Mouse (Mus musculus) frontal cortex, postnatal 36 days (tissue): ENCODE measurements at regions not wholly inside any gene's neighbourhood (a gene's known extent, or its start where the extent isn't known, plus 50 kb on each side); places are given as distances from the start of the nearest gene placed in this dataset.

Experiments used
- DNase-seq, 2 experiments: peaks; one replicate each; pipeline ENCODE4 v3.0.0; 2022; ENCODE audit warnings: low spot score in 2 of 2

DNA sequence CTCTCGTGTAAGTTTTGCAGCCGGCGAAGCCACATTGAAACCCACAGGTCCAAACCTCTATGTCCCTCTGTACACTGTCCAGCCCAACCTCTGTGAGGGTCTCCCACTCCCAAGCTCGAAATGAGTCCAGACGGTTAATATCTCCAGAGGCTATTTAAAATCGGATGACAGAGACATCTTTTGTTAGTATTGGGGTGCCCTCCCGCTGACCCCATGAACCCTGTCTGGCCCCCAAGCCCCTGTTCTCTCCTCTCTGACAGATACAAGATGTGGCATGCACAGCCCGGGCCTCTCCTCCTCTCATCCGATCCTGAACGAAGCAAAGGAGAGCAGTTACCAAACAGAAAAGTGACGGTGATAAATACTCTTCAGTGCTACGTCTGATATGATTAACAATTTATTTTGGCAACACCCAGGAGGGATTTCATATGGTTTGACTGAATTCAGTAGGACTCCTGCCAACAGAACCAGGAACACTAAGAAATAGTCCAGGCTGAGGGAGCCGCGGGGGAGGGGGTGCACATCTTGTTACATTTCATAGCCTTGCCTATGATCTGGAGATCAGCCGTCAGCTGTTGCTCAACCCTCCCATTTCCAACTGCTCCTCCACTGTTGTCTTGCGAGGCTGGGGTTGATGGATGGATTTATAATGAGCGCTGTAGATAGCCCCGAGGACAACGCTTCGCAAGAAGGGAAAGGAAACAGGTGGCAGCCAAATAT, 266.6 kb upstream of the Klf3 start:
- peak in 1 of 2 experiments; percentile 28 for DNase-seq

GRCm38 (mm10) chr5:64537113-64537780, 265.9 kb upstream of the Klf3 start:
- no peak for DNase-seq

DNA sequence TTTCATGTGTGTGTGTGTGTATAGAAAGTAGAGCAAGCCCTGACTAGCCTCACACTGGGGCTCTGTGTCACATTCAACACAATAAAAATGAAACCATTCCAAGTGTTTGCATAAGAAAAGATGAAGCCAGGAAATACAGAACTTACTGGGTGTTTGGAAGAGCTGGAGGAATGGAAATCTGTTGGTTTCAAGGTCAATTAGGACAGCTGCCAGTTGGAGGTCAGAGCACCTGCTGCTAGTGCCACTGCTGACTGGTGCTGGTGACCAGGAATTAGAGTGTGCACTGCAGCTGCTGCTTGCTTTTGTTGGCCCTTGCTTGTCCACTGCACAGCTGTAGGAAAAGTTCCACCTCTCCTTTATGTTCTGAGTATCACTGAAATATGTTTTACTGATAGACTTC, 261.4 kb upstream of the Klf3 start:
- no peak for DNase-seq

DNA sequence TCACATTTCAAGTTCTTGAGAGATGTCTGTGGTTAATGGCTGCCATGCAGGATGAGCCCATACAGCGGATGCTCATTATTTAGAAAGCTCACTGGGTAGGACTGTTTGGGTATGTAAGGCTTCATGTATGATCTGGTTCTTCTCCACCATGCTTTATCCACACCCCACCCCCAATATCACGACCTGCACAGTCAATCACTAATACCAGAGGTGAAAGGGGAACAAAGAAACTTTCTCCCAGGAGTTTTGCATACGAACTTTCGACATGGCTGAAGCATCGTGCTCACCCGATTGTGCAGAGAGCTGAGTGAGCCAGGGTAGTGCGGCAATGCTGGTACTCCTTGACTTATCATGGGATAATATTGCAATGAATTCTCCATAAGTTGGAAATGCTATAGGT, 247.3 kb upstream of the Klf3 start:
- no peak for DNase-seq

DNA sequence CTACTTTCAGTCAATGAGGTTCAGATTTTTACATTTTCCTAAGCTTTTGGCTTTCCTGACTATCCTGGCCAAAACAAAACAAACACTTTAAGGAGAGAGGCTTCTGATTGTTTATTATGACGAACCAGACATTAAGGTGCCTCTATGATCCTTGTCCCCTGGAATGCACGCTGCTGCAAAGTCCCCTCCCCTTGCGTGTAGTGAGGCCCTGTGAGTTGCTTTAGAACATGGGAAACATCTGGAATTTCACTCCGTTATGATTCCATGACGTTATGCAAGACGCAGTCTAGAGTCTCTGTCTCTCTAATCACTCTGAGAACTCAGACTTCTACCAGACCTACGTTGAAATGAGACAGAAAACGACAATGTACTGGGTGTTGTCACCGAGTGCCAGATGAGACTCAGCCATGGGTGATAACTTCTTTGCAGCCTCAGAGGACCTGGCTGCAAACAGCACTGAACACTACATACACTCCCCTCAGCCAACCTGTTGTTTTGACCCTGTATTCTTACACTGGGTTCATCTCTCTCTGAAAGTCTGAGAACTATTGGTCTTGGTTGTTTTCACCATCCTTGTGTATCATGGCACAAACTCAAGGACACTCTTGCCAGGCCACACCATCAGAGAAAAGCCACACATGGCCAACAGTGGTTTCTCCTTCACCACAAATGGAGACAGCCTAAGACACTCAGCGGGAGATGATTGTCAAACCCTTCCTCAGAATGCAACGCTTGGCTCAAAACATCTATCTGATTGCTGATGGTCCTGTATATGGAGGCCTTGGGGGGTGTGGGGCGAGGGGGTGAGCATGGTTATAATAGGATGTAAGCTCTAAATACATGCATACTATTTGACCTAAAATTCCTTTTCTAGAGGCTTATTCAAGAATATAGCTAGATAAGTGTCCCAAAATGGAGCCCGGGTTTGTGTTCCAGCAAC, 236.5 kb upstream of the Klf3 start:
- DNase-seq, result no peak

DNA sequence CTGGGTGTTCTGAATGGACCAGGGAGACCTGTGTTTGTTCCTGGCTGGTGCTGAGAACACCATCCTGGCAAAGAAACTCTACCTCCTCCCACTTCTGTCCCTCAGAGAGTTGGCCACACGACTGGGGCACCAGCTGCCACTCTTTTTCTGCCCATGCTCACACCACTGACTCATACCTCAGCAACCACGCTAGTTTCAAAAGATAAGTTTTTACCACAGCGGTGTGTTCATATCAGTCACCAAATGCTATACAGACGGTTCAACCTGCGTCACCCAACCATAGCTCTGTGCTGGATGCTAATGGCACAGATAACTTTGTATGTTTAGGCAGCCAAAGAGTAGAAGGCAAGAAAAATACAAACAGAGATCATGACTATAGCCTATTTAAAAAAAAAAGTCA, 235.4 kb upstream of the Klf3 start:
- peak in 1 of 2 experiments; percentile 42 for DNase-seq

- no peak for DNase-seq
These were observed 234.9 kb upstream of the Klf3 start for GRCm38 (mm10) chr5:64568294-64568693.

DNA sequence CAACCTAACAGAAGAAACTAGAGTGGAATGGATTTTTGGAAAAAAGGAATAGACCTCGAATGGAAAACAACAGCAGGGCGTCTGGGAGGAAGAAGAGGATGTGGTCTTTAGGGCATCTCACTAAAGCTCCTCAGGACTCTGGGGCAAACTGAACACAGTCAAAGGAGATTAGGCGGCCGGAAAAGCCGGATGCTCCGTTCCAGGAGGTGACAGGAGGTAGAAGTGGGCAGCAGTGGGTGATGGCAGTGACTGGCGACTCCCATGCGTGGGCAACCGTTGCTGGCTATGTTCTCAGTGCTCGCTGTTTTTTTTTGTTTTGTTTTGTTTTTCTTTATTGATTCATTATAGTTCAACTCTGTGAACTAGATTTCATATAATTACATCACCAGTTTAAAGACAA, 228.8 kb upstream of the Klf3 start:
- DNase-seq, result no peak

GRCm38 (mm10) chr5:64575896-64576295, 227.3 kb upstream of the Klf3 start:
- no peak for DNase-seq

- DNase-seq, result no peak
These were observed 226.5 kb upstream of the Klf3 start for GRCm38 (mm10) chr5:64576426-64577262.

DNA sequence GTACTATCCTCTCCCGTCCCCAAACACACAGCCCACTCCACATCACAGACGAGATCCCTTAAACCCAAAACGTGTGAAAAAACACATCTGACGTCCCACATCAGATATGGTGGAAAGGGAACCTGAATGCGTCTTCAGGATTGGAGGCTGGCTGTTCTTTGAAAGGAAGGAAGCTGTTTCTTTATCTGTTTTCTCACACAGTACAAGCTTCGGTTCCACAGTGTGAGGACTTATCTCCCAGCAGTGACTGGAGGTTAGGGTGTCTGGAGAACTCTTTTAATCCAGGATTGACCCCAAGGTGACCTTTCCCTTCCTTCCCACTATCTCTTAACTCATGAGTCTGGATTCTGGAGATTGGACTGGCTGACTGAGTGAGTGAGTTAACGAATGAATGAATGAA, 225.8 kb upstream of the Klf3 start:
- no peak for DNase-seq

DNA sequence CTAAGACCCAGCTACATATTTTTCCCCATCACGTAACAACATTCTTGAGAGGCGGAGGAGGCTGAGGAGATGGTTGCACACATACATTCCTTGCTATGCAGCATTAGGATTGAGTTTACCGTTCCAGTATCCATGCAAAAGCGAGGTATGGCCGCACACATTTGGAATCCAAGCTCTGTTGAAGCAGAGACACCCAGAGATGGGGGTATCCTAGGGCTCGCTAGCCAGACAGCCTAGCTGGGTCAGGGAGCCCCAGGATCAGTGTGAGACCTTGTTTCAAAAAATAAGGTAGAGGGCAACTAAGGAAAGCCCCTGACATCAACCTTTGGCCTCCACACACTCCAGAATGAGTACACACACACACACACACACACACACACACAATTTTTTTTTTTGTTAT, 224.7 kb upstream of the Klf3 start:
- DNase-seq, result no peak

DNA sequence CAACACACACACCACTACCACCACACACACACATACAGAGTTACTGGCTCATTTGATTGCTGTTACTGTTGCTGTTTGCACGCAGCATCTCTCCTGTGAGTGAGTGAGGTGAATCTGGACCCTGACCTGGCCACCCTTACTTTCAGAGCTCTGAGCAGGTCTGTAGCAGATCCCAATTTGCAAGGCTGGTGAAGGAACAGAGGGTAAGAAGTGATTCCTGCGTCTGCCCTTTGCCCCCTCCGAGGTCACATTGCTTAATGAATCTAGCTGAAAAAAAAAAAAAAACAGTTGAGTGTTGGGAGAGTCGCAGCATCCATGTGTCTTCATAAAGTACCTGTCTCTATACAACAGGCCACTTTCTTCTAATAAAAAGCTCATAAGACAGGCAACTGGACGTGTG, 224.1 kb upstream of the Klf3 start:
- DNase-seq, result no peak

DNA sequence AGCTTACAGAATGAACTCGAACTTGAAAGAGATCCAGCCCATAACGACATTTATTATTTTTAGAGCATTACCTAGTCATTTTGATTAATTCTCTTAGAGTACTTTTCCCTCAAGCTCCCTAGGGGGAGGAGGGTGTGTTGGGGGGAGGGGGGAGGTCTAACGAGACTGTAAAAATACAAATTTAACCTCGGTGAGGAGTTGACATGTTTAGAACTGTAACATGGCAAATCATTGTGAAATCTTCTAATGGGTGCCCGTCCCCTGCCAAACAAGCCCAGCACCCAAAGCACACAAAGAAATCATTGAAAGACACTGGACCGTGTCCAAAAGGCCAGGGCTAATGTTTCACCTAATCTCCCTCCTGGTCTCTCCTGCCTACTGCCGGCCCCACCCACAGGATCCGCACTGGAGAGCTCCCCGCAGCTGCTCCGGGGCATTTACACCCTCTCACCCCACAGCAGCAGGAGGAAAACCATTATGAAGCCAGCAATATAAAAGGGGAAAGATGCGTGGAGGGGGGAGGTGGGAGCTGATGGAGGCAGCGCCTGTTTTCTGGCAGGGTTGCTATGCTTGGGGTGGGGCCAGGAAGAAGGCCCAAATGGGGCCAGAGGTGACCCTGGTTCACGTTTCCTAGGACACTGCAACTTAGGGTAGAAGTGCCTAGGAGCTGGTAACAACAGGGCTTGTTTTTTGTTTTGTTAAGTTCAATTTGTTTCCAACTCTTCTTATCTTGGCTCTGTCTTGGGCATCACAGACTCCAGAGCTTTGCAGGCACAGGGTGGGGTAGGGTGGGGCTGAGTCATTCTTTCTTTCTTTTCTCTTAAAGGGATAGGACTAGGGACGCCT, 223.5 kb upstream of the Klf3 start:
- no peak for DNase-seq

DNA sequence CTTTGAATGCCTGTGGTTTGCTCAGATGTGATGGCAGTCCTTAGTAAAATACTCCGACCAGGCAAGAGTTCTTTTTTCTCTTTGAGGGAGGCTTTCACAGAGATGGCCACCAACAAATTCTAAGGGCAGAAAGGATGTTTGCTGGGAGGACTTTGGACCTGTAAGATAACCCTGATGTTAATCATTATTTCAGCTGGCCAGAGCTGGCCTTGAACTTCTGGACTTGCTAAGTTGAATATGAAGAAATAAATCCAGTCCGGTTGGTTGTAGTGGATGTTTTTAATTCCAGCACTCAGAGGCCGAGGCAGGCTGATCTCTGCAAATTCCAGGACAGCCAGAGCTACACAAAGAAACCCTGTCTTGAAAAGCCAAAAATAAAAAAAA, 222.9 kb upstream of the Klf3 start:
- no peak for DNase-seq

DNA sequence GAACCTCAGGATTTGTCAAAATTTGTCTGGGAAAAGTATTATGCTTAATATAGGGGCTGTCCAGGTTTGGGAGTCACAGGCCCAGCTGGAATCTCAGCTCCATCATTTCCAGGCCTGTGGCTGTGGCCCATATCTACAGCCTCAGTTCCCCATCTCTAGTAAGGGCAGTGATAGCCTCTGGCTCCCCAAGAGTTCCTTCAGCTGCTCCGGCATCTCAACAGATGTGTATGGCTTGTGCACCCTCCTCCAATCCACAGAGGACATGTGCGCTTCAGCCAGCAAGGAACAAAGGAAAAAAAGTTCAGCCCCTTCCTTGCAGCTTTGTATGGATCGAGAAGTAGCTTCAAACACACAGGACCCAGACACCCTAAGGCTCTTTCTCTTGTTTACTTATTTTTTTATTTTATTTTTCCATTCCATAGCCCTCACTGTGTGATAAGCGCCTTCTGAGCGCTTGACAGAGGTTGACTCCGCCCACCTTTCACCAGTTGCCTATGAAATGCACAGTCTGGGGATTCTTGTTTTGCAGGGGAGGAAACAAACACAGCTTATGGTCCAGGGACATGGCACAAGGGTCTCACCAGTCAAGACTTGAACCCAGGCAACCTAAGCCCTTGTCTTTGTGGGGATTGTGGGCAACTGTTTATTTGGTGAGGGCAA, 222.3 kb upstream of the Klf3 start:
- no peak for DNase-seq

GRCm38 (mm10) chr5:64581461-64581860, 221.7 kb upstream of the Klf3 start:
- no peak for DNase-seq

- no peak for DNase-seq
These were observed 221.2 kb upstream of the Klf3 start for GRCm38 (mm10) chr5:64582031-64582430.

DNA sequence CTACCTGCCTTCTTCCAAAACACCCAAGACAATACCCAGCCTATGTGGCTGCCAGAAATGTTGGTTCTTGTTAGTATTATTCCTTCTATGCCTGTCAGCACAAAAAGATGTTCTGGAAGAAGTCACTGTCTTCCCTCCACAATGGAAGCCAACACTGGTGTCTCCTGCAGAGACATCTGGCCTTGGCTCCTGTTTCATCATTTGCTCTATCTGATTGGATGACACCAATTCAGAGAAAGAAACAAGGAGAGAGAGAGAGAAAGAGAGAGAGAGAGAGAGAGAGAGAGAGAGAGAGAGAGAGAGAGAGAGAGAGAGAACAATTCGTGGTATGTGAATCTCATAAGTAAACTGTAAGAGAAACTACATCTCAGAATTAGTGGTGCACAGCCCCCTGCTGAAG, 218.9 kb upstream of the Klf3 start:
- no peak for DNase-seq

DNA sequence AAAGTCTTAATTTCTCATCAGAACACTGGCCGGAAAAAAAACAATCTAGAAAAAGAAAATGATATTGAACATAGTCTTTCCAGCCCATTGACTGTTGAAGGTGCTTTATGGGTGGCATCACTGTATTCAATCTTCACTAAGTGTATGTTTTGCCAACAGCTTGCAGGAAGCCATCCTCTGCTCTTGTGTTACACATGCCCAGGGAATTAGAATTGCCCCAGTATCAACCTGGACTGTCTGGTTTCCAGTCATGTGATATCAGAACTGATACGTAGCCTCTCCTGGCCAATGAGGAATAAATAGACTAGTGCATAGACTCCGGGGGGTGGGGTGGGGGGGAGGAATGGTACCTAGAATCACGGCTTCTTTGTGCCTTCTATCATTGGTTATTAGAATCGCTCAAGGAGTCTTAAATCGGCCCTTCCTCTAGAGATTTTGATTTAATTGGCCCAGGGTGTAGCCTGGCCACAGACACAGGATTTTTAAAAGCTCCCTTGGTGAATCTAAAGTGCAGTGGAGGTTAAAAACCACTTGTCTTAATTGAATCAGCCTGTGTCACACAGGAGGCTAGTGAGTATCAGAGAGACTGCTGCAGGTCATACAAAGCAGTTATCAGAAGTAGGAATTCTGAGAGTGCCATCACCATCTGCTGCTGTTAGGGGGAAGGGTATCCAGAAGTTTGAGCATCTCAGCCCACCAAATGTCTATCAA, 218.0 kb upstream of the Klf3 start:
- no peak for DNase-seq
